Mouse (Mus musculus) hindbrain, embryonic 16.5 days (tissue): ENCODE measurements around the gene 1810013L24Rik. TPM values are rescaled to one million over a fixed set of nuclear protein-coding genes. Genes with fewer than 3 reads are reported as not detected.
A peak's percentile ranks its signal among the peaks of the same experiment; 100 is the strongest.

Source experiments
- ATAC-seq: fragments of 200-750 bp; cut with Nextera tagmentation; 2 replicates; pipeline ENCODE4 v1.8.0; 2017; ENCODE audit warnings: moderate TSS enrichment, moderate library complexity
- H3K27ac ChIP-seq: fragments of 300-500 bp; sonication (generic); 2 replicates; pipeline ENCODE4 v1.5.1; 2014; ENCODE audit warnings: low read depth, mild to moderate bottlenecking, control low read depth, low read length, moderate library complexity
- H3K27me3 ChIP-seq: fragments of 300-500 bp; sonication (generic); replicated peaks from 2 replicates; pipeline ENCODE4 v1.6.1; 2014; ENCODE audit warnings: low read length; ENCODE audit not compliant: control insufficient read depth, insufficient read depth
- H3K36me3 ChIP-seq: fragments of 300-500 bp; sonication (generic); 2 replicates; pipeline ENCODE4 v1.6.1; 2014; ENCODE audit warnings: mild to moderate bottlenecking, low read length, moderate library complexity, mixed read lengths; ENCODE audit not compliant: control insufficient read depth, insufficient read depth
- H3K4me1 ChIP-seq: fragments of 300-500 bp; sonication (generic); 2 replicates; pipeline ENCODE4 v1.6.1; 2014; ENCODE audit warnings: low read depth, low read length; ENCODE audit not compliant: control insufficient read depth, insufficient read depth
- H3K4me2 ChIP-seq: fragments of 300-500 bp; sonication (generic); 2 replicates; pipeline ENCODE4 v1.6.1; 2014; ENCODE audit warnings: mild to moderate bottlenecking, low read length, control low read depth, moderate library complexity
- H3K4me3 ChIP-seq: fragments of 300-500 bp; sonication (generic); 2 replicates; pipeline ENCODE4 v1.5.1; 2014; ENCODE audit warnings: mild to moderate bottlenecking, low read length, control low read depth, moderate library complexity
- H3K9ac ChIP-seq: fragments of 300-500 bp; sonication (generic); 2 replicates; pipeline ENCODE4 v1.6.1; 2014; ENCODE audit warnings: low read depth, mild to moderate bottlenecking, control low read depth, low read length, moderate library complexity
- H3K9me3 ChIP-seq: fragments of 300-500 bp; sonication (generic); 2 replicates; pipeline ENCODE4 v1.6.1; 2014; ENCODE audit warnings: mild to moderate bottlenecking, low read length, moderate library complexity; ENCODE audit not compliant: control insufficient read depth
- WGBS: fragments of 180-500 bp; shearing (Covaris S2); extraction: QIAGEN DNeasy Blood & Tissue Kit; methylation state at CpG from one replicate; pipeline ENCODE4 v1.1.7; 2014; 5-methylcytosine and 5-hydroxymethylcytosine counted together
- polyA plus RNA-seq: library from polyadenylated mRNA; unstranded; fragments of >200 nt; fragmentation: Nextera tagmentation; extraction: Ambion mirVana; gene quantifications from 2 replicates; pipeline ENCODE4 v1.2.1, GENCODE M21; 2015

Gene 1810013L24Rik
- polyA plus RNA-seq, 1 experiment from 2014 or later, result 23.8 TPM

GRCm38 (mm10) chr16:8795906-8796305, 34.0 kb upstream of the 1810013L24Rik start:
- H3K27me3 ChIP-seq, result no peaks in the 10 kb centered on the region
- no peak overlapping the region for H3K9ac ChIP-seq
- no peak overlapping the region for H3K27ac ChIP-seq
- WGBS, result 71% methylated on average over 2 of the region's 2 CpGs
- no peaks in the 10 kb centered on the region for H3K4me1 ChIP-seq
- H3K9me3 ChIP-seq, result no peaks in the 10 kb centered on the region
- no peak overlapping the region for H3K4me2 ChIP-seq
- ATAC-seq, result no peak
- no peaks in the 10 kb centered on the region for H3K36me3 ChIP-seq
- no peak overlapping the region for H3K4me3 ChIP-seq

- no peaks in the 10 kb centered on the region for H3K36me3 ChIP-seq
- 24% methylated on average over 4 of the region's 4 CpGs for WGBS
- H3K27me3 ChIP-seq, result no peaks in the 10 kb centered on the region
- no peak for ATAC-seq
- no peaks in the 10 kb centered on the region for H3K9me3 ChIP-seq
- no peak overlapping the region for H3K4me2 ChIP-seq
- H3K9ac ChIP-seq, result no peak overlapping the region
- no peak overlapping the region for H3K4me3 ChIP-seq
- H3K4me1 ChIP-seq, result no peaks in the 10 kb centered on the region
- no peak overlapping the region for H3K27ac ChIP-seq
These were observed 23.2 kb upstream of the 1810013L24Rik start for GRCm38 (mm10) chr16:8806703-8807102.

GRCm38 (mm10) chr16:8810399-8811127, 19.3 kb upstream of the 1810013L24Rik start:
- no peaks in the 10 kb centered on the region for H3K36me3 ChIP-seq
- ATAC-seq, result no peak
- no peaks in the 10 kb centered on the region for H3K4me1 ChIP-seq
- H3K4me3 ChIP-seq, result no peak overlapping the region
- WGBS, result 91% methylated on average over 14 of the region's 14 CpGs
- H3K9me3 ChIP-seq, result no peaks in the 10 kb centered on the region
- H3K4me2 ChIP-seq, result no peak overlapping the region
- H3K27ac ChIP-seq, result no peak overlapping the region
- no peaks in the 10 kb centered on the region for H3K27me3 ChIP-seq
- H3K9ac ChIP-seq, result no peak overlapping the region

GRCm38 (mm10) chr16:8817872-8818271, 12.0 kb upstream of the 1810013L24Rik start:
- H3K9ac ChIP-seq, result no peak overlapping the region
- no peak overlapping the region for H3K4me2 ChIP-seq
- no peaks in the 10 kb centered on the region for H3K27me3 ChIP-seq
- H3K9me3 ChIP-seq, result no peaks in the 10 kb centered on the region
- H3K4me3 ChIP-seq, result no peak overlapping the region
- no peaks in the 10 kb centered on the region for H3K4me1 ChIP-seq
- 78% methylated on average over 4 of the region's 4 CpGs for WGBS
- no peak overlapping the region for H3K27ac ChIP-seq
- no peak for ATAC-seq
- H3K36me3 ChIP-seq, result no peaks in the 10 kb centered on the region

GRCm38 (mm10) chr16:8821429-8821828, 8.5 kb upstream of the 1810013L24Rik start:
- Histone ChIP-seq H3K27me3 (no peaks in the 10 kb centered on the region), H3K36me3 (no peaks in the 10 kb centered on the region), H3K4me2 (no peak overlapping the region), H3K9ac (no peak overlapping the region), H3K9me3 (no peaks in the 10 kb centered on the region), H3K4me1 (no peaks in the 10 kb centered on the region), H3K27ac (no peak overlapping the region), H3K4me3 (no peak overlapping the region)
- WGBS, result 88% methylated on average over 1 of the region's 1 CpGs
- ATAC-seq, result no peak

GRCm38 (mm10) chr16:8822586-8822985, 7.3 kb upstream of the 1810013L24Rik start:
- H3K4me2 ChIP-seq, result no peak overlapping the region
- no peaks in the 10 kb centered on the region for H3K36me3 ChIP-seq
- no peak for ATAC-seq
- no peak overlapping the region for H3K9ac ChIP-seq
- WGBS, result 81% methylated on average over 4 of the region's 4 CpGs
- H3K27ac ChIP-seq, result no peak overlapping the region
- H3K4me1 ChIP-seq, result no peaks in the 10 kb centered on the region
- no peak overlapping the region for H3K4me3 ChIP-seq
- no peaks in the 10 kb centered on the region for H3K9me3 ChIP-seq
- H3K27me3 ChIP-seq, result no peaks in the 10 kb centered on the region

- Histone ChIP-seq H3K9ac (no peak overlapping the region), H3K9me3 (no peaks in the 10 kb centered on the region), H3K4me1 (no peaks in the 10 kb centered on the region), H3K27ac (no peak overlapping the region), H3K4me3 (no peak overlapping the region), H3K36me3 (no peaks in the 10 kb centered on the region), H3K27me3 (no peaks in the 10 kb centered on the region), H3K4me2 (no peak overlapping the region)
- 77% methylated on average over 2 of the region's 2 CpGs for WGBS
- ATAC-seq, result 0 out of 2 replicates have a peak, but pooled peaks have one; percentile 14
These were observed 6.2 kb upstream of the 1810013L24Rik start for GRCm38 (mm10) chr16:8823661-8824060.

- no peak overlapping the region for H3K4me3 ChIP-seq
These were observed 2.5 kb upstream of the 1810013L24Rik start for GRCm38 (mm10) chr16:8827366-8827765.

GRCm38 (mm10) chr16:8828636-8829563, 1.0 kb upstream of the 1810013L24Rik start:
- H3K27ac ChIP-seq, result peak overlapping the region; percentile 90
- no peaks in the 10 kb centered on the region for H3K9me3 ChIP-seq
- peak; percentile 66 for ATAC-seq
- H3K27me3 ChIP-seq, result no peaks in the 10 kb centered on the region
- H3K4me1 ChIP-seq, result peaks cover 22% of the 10 kb centered on the region
- H3K9ac ChIP-seq, result peak overlapping the region; percentile 74
- H3K4me3 ChIP-seq, result peak overlapping the region; percentile 98
- H3K36me3 ChIP-seq, result no peaks in the 10 kb centered on the region
- 12% methylated on average over 33 of the region's 33 CpGs for WGBS
- H3K4me2 ChIP-seq, result peak overlapping the region; percentile 98

More at GRCm38 (mm10) chr16:8827366-8827765, 2.5 kb upstream of the 1810013L24Rik start:
- Histone ChIP-seq H3K27me3 (no peaks in the 10 kb centered on the region), H3K27ac (no peak overlapping the region), H3K9me3 (no peaks in the 10 kb centered on the region), H3K9ac (no peak overlapping the region), H3K4me2 (no peak overlapping the region), H3K36me3 (no peaks in the 10 kb centered on the region), H3K4me1 (peaks cover 8% of the 10 kb centered on the region)
- no peak for ATAC-seq
- WGBS, result 92% methylated on average over 7 of the region's 7 CpGs
